Mouse (Mus musculus): ENCODE results near the gene Ube2h.

The Ube2h gene

DNA sequence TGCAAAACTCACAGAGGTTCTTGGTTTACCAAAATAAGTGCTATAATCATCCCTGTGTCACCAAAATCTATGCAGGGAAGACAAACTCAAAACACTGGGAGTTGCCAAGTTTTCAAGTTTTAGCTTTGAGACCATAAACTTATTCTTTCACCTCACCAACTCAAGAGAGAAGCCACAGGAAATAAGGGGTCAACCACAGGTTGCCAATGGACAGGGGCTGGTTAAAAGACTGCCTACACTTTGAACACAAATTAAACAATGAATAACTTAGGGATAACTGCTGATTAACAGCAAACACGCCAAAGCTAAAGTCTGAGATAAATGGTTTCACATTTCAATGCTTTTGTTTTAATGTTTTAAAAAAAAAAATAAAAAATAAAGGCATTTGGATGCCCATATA lies 5.2 kb downstream of the Ube2h start:
- DNase-seq, result peak; percentile 68

DNA sequence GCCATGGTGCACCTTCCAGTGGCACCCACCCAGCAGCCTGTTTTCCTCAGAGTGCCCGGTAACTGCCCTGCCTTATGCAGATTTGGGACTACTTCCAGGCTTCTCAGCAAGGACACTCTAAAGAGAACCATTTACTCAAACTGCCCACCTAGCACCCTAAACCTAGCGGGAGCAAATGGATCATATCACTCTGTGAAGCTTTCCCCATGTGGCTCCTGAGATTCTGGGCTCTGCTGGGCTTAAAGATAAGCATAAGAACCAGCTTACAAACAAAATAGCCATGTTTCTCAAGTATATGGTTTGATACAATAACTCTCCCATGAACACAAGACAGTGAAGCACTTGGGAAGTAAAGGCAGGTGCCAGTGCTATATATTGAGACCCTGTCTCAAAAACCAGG lies 11.8 kb downstream of the Ube2h start:
- no peak for DNase-seq

DNA sequence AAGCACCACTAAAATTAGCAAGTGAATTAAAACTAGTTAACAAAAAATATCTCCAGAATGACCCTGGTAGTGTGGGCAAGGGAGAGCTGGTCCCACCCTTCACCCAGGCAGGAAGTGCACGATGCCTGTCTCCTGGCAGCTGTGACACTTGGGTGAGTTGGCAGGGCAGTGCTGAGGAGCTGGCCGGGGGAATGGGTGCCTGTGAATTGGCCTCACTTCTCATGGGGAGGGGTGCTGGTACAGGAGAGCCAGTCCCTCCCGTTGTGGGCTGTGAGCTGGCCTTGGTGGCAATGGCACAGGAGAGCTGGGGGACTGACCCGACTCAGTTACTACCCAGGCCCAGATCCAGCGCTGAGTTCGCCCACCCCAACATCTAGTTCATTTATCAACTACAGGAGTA lies 16.4 kb downstream of the Ube2h start:
- DNase-seq, result no peak

DNA sequence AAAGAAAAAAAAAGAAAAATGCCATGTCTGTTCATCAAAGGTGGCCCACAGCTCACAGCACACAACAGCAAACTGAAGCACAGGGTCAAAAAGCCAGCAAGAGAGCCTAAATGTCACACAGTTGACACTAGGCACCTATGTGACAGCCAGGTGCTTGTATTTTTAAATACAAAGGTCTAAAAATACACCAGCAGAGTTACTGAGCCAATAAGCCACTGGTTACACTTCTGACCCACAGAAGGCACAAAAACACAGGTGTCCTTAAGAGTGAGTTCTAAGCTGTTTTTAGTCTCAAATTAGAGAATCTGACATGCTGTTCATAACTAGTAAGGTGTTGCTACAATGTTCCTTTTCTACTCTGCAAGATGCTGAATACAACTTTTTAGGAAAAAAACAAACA lies 17.7 kb downstream of the Ube2h start:
- no peak for DNase-seq

DNA sequence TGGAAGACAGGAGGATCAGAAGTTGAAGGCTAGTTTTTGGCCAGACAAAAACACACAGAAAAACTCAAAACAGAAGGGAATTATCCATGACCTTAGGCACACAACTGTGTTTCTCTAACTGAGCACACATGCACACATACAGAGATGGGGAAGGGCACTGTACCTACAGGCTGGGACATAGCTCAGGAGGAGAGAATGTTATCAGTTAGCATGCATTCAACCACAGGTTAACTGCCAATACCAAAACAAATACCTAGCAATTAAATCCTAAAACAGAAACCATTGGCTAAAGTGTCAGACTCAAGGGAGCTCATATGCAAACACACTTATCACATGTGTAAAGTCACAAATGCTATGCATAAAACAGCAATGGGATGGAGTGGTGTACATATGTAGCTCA lies 20.2 kb downstream of the Ube2h start:
- DNase-seq, result no peak

DNA sequence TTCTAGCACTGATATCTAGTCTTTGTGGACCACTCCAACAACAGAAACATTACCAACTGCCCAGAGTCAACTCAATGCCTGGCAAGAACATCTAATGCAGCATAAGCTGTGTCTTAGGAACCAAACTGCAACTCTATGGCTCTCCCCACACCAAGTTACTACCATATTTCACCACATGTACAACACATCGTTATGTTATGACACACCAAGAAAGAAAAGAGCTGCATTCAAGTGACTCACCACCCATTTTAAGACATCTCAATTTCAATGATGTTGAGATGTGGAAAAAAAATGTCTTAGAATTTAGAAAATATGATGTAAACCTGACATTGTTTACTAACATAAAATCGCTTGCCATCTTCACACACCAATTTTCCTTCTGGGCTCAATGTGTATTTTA lies 22.0 kb downstream of the Ube2h start:
- DNase-seq, result no peak

DNA sequence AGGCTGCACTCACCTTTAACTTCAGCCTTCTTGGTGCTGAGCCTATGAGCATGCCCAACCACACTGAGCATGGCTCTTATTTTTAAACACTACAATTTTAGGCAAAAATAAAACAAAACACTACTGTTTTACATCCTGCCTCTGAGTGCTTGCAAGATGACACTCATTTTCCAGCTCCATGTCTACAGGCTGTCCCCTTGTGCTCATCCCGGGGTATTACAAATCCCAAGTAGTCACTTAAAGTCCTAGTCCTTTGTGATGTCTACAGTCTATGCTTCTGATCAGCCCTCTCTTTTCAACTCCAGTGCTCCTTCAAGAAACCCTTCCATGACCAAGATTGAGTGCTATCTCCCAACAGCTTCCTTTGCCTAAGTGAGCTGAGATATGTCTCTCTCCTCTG lies 26.0 kb downstream of the Ube2h start:
- DNase-seq, result no peak

DNA sequence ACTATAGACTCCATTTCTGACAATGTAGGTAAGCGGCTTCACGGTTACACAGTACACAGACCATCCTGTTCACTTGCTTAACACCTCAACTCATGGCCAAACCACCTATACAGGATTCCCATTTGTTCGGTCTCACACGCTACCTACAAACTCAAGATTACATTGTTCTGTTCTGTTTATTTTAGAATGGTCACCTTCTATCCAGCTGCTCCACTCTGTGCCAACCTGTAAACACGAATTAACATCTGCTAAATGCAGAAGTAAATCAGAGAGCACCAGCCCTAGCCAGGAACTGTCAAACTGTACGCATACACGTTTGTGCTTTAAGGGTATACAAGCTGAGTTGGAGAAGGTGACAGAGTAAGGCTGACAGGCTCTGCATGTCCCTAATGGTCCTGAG lies 27.5 kb downstream of the Ube2h start:
- DNase-seq, result no peak

DNA sequence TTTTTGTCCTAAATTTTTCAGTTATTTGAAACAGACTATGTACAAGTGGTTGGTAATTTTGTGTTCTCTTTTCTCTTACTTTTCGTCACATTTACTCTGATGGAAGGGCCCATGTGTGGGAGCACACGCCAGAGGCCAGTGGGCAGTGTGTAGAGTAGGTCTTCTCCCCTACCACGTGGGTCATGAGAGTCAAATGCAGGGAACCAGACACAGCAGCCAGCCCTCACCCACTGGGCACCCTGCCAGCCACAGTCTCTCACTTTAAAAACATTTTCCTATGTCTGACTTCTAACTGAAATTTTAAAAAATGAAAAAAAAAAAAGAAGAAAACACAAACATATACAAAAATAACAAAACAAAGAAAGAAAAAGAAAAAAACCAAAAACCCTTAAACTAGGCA lies 28.0 kb downstream of the Ube2h start:
- no peak for DNase-seq

DNA sequence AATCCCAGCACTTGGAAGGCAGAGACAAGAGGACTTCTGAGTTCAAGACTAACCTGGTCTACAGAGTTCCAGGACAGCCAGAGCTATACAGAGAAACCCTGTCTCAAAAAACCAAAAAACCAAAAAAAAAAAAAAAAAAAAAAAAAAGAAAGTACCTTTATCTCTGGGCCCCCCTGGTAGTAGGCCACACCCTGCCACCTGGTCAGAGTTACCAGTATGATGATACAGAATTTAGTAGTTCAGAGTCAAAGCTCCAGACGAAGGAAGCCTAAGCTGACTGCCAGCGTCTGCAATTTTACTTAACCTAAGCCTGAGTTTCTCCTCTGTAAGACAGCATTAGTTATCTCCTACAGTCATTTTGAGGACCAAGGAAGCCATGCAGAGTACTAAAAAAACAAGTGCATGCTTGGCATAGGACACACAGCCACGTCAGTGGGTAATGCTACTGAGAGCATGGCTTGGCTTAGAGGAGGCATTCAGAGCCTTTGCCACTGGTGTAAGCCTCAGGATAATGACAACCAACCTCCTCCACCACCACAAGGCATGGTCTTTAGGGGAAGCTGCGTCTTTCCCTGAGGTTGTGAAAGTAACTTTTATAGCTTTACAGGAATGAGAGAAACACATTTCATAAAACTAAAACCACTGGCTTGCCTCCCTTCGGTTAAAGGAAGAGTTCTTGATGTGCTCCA lies 29.0 kb downstream of the Ube2h start:
- no peak for DNase-seq

DNA sequence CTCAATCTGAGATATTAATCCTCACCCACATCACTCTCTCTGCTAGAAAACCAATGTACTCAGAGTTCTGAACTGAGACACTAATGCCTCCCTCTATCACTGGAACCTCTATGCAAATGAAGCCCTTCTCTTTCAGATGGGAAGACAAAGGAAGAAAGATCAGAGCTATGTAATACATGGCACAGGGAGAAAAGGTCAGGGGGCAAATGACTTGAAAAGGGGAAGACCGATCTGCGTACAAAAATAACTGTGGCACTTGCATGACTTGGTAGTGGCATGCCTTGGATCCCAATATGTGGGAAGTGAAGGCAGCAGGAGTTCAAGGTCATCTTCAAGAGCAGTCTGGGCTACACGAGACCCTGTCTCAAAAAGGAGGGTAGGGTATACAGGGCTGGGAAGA lies 31.4 kb downstream of the Ube2h start:
- no peak for DNase-seq

DNA sequence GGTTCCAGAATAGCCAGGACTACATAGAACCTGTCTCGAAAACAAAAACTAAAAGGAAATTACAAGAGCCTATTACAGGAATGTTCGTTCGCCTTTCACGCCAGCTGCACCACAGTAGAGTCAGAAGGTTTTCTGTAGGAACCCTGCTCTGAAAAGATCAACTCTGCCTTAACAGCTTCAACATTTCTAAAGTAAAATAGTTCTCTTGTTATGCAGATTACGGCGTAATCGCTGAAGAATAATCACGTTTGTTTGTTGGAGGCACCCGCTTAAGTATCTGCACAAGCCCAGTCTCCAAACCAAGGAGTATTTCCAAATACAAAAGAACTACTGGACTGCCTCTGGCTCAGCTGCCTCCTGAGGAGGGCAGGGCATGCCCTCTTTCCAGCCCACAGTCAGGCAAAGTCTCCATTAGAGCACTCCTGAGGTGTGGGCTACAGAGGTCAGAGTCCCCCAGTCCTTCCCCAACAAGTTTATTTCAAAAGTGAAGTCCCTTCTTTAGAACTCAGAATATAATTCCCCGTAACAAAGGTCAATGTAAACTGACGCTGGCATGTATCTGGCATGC lies 31.9 kb downstream of the Ube2h start:
- DNase-seq, result no peak

DNA sequence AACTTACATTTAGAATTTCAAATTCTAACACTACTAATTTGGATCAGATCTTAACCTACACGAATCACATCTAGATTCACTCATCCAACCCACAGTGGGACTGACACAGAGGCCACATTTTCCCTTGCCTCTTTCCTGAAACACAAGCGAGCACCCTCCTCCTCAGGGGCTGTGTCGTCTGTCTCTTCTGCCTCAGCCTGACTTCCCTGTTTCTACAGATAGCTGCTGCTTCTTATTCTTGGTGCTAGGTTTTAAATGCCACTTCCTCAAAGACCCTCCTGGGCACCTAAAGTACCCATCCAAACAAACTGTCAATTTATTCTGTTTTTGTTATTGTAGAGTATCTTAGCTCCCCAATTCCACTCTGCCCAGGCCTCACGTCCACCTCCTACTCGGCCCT lies 34.5 kb downstream of the Ube2h start:
- no peak for DNase-seq

DNA sequence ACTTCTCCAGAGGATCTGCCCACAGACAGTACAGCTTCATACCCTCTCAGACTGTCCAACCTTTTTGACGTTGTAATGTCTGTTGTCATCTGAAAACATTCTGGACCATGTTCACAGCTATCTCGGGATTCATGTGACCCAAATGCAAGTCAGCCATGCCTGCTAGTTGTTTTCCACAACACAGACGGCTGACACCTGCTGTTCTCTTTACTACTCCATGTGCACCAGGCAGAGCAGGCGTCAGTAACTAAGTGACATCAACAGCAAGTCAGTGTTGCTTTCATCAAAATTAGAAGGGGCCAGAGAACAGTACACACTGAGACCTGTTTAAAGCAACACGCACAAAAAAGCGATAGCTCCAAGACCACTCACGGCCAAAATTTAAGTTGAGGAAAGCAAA lies 36.9 kb downstream of the Ube2h start:
- no peak for DNase-seq

DNA sequence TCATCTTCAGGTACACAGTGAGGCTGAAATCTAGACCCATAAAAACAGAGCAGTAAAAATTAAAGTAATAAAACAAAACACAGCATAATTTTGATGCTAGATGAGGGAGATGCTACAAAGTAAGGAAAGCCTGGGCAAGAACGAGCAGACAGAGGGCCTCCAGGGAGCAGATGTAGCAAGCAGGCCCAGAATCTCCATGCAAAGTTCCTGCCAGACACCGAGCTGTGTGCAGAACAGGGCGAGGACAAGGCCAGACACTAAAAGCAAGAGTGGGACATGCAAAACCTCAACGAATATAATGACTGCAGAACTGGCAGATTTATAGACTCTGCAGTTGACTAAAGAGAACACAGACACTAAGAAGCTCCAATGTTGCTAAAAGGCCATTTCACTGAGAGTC lies 38.9 kb downstream of the Ube2h start:
- no peak for DNase-seq

DNA sequence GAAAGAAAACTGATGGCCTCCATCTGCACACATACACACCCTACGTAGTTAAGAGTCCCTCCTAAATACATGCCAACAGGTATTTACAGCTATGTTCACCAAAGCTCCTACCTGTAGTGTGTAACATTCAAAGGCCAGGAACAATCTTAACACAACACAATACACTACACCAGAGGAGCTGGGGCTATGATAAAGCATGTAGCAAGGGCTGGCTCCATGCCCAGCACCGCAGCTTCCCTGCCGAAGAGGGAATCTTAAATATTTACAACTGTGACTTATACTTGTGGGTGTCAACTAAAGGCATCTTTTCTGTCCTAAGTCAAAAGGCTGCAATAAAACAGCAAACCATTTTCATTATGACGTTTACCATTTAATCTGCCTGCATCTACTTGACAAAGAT lies 41.3 kb downstream of the Ube2h start:
- no peak for DNase-seq

DNA sequence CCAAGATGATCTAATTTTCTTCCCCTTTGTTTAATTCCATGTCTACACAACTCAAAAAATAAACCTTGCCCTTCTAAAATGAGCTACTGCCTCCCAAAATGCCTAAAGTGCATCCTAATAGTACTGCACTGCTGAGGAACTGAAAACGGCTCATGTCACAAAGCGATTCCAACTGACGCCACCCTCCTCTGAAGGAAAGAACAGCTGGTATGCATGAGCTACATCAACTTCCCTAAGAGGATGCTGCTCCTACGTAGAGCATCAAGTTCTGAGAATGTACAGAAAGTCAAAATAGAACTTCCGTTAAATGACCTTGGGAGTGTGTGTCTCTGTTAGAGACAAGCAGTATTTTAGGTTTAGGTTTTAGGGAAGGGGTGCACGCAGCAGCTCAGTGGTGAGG lies 45.1 kb downstream of the Ube2h start:
- no peak for DNase-seq

DNA sequence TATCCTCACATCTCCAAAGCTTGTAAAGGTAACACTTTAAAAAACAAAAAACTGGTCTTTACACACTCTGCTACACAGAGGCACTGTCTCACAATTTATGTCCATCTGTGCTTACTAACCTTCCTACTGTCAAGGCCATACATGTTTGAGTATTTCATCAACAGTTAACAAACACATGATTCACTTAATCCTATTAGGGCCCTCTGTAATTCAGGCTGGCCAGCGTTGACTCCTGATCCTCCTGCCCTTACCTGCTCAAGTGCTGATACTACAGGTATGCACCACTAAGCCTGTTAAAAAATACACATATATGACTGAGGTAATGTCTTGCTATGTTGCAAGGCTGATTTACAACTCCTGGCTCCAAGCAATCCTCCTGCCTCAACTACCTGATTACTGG lies 46.4 kb downstream of the Ube2h start:
- DNase-seq, result no peak

DNA sequence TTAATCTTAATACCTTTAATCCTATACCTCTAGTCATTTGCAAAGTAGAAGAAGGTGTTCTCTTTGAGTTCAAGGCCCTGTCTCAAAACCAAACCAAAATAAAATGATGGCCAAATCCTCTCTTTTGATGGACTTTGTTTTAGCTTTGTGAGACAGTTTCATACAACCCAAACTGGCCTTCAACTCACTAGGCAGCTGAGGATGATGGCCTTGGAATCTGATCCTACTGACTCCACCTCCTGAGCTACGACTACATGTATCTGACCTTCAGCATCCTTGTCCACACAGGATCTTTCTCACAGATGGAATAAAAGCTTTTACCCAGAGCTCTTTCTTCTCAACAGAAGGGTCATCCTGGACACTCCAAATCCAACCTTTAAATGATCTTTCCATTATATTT lies 48.5 kb downstream of the Ube2h start:
- no peak for DNase-seq

DNA sequence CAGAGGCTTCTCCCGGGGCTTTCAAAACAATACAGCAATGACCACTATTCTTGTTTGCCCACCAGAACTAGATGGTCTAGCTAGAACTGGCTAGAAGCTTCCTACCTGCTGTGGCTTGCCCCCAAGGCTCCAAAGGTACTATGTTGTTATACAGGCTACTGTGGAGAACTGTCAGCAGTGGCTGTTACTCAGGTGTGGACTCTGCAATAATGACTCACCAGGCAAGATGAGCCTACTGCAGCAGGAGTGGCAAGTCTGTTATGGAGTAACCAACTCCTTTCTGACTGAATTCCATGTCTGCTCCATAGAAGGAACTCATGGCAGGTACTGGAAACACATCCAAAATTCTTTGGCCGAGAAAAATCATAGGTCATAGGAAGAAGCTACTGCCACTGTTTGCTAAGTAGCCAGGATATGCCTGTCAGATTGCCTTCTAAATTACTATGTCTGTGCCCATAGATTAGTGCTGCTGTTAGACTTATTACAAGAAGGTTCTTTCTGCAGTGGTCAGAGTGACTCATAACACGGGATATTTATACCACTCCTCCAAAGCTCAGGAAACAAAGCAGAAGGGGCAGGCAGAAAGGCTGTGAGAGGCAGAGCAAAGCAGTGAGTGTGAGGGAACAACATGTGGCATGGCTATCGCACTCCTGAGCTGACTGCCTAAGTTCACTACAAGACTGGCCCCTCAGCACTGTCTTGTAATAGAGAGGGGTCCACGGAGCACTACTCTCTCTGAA lies 51.9 kb downstream of the Ube2h start:
- DNase-seq, result peak; percentile 7

DNA sequence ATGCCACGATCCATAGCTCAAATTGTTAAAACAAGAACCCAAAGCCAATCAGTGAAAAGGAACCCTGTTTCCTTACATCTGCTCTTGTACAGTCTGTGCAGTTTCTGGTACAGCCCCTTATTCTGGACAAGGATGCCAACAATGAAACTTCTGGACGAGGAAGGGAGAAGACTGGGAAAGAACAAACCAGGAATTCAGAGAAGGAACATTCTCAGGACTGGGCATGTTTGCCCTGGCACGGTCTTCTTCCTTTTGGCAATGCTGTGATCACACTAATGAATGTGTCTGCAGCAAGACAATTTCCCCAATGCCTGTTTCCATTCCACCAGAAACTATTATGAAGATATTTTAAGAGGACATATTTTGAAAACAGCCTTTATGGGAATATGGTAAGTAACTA lies 55.6 kb downstream of the Ube2h start:
- DNase-seq, result no peak

DNA sequence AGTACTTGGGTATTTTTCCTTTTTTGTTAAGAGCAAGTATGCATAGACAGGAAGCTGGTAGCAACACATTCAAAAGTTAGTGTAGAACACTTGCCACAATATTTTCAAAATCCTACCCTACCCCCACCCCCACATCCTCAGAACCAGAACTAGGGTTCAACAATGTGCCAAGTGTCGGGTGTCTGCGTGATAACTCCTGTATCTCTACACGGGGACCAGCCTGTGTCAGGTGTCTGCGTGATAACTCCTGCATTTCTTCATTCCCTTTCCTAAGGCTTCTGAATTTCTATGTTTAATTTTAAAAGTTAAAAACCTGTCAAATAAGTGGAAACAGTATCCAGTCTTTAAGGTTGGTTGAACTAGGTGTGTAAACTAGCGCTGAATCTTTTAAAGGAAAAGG lies 58.4 kb downstream of the Ube2h start:
- DNase-seq, result no peak

DNA sequence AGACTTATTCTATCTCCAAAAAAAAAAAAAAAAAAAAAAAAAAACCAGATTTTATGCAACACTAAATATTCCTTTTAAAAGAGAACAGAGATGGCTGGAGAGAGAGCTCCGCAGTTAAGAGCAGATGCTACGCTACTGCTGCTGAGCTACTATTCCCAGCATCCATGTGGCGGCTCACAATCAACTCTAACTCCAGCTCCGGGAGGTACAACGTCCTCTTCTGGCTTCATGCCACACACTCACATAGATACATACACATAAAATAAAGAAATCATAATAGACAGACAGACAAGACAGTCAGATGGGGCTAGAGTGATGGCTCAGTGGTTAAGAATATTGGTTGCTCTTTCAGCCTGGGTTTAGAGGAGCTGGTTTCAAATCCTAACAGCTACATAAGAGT lies 58.9 kb downstream of the Ube2h start:
- DNase-seq, result no peak

DNA sequence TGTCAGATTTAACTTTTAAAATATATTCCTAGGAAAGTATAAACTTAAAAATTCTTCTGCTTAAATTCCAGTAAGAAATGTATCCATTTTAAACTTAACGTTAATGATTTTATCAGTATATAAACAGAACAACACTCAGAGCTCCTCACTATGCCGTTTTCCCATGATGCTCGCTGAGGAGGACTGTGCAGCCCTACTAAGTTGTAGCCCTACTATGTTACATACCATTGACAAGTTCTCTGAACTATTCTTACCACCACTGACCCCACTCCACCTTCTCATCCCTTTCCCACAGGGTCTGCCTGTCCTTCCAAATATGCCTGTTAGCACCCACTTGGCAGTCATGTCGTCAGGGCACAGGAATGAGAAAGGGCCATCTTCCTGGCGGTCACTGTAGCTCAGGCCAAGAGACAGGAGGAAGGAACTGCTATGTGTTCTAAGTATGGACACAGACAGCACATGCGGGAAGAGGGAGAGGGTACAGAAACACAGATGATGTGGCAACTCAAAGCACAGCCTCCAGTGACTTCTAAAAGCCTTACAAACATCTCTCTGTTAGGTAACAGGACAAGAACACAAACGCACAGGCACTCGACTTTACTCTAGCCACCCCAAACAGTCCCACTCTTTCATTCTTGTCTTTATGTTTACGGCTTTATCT lies 60.9 kb downstream of the Ube2h start:
- DNase-seq, result no peak

All from kidney, adult 9 months (tissue).